Mouse (Mus musculus) G1E (cell line): ENCODE results near the gene Tmed3. TPM values are rescaled to one million over a fixed set of nuclear protein-coding genes. Genes with fewer than 3 reads are reported as not detected.

ENCODE experiments used
- ATAC-seq: 2 replicates; pipeline ENCODE4 v1.8.0; 2016; ENCODE audit warnings: mild to moderate bottlenecking; ENCODE audit not compliant: insufficient number of reproducible peaks, poor library complexity, low FRiP score, severe bottlenecking; ENCODE audit errors: extremely low read depth
- DNase-seq: peaks from one replicate; pipeline ENCODE4 v3.0.0; 2012; ENCODE audit warnings: low spot score
- H3K27me3 ChIP-seq: 2 replicates; pipeline ENCODE4 v1.6.1; 2012; ENCODE audit warnings: mild to moderate bottlenecking, low read length, inconsistent platforms; ENCODE audit not compliant: insufficient read depth
- H3K36me3 ChIP-seq: replicated peaks from 2 replicates; pipeline ENCODE3; 2012; ENCODE audit warnings: mild to moderate bottlenecking, inconsistent platforms
- H3K4me1 ChIP-seq: 2 replicates; pipeline ENCODE4 v1.6.1; 2012; ENCODE audit warnings: low read depth, low read length, inconsistent platforms, mixed read lengths; ENCODE audit not compliant: insufficient read depth
- H3K4me3 ChIP-seq: 2 replicates; pipeline ENCODE4 v1.5.1; 2012; ENCODE audit warnings: low read depth, mild to moderate bottlenecking, inconsistent platforms, low read length, moderate library complexity, mixed read lengths
- H3K9me3 ChIP-seq: replicated peaks from 2 replicates; pipeline ENCODE4 v1.6.1; 2012; ENCODE audit warnings: inconsistent platforms
- CTCF ChIP-seq: IDR thresholded peaks from 2 replicates; pipeline ENCODE4 v1.5.1; 2012; ENCODE audit warnings: low read depth, low read length, inconsistent platforms, mixed read lengths
- GATA1 ChIP-seq: IDR thresholded peaks from 2 replicates; pipeline ENCODE4 v1.6.1; 2012; ENCODE audit warnings: borderline replicate concordance, low read length, inconsistent platforms, mixed read lengths
- GATA2 ChIP-seq: IDR thresholded peaks from 2 replicates; pipeline ENCODE4 v1.6.1; 2012; ENCODE audit warnings: low read depth, low read length, inconsistent platforms, borderline replicate concordance
- POLR2AphosphoS5 ChIP-seq: IDR thresholded peaks from 2 replicates; pipeline ENCODE4 v1.6.1; 2012; ENCODE audit warnings: low read depth, low read length, inconsistent platforms; ENCODE audit not compliant: insufficient replicate concordance
- TAL1 ChIP-seq: conservative IDR thresholded peaks from 2 replicates; pipeline ENCODE4 v1.6.1; 2012; ENCODE audit warnings: low read depth, low read length, inconsistent platforms, mixed read lengths
- polyA plus RNA-seq: library from polyadenylated mRNA; stranded (reverse); fragments of >175 nt; gene quantifications from 2 replicates; pipeline ENCODE4 v1.2.3, GENCODE M21; 2012
- total RNA-seq, 2 experiments: library from RNA; stranded (forward) in 1 of 2; stranded (reverse) in 1 of 2; fragments of 200-1000 nt in 1 of 2; fragments of >200 nt in 1 of 2; fragmentation: Nextera tagmentation in 1 of 2; gene quantifications; 2 replicates each; pipeline ENCODE4 v1.2.3; 2014 to 2017

Tmed3 gene
- total and polyA plus RNA-seq, 3 experiments: 18.7 to 29.6 (median 26.9) TPM

GRCm38 (mm10) chr9:89678974-89679373, 25.9 kb downstream of the Tmed3 start:
- no peak for TF ChIP-seq POLR2AphosphoS5
- TF ChIP-seq GATA2: no peak
- TF ChIP-seq GATA1: no peak
- no peak for TF ChIP-seq TAL1
- no peak for TF ChIP-seq CTCF
- DNase-seq: no peak
- H3K9me3 ChIP-seq: no peaks in the 10 kb centered on the region
- H3K27me3 ChIP-seq: no peaks in the 10 kb centered on the region
- no peaks in the 10 kb centered on the region for H3K36me3 ChIP-seq
- no peaks in the 10 kb centered on the region for H3K4me1 ChIP-seq
- no peak overlapping the region for H3K4me3 ChIP-seq
- ATAC-seq: no peak

GRCm38 (mm10) chr9:89674014-89674618, 30.8 kb downstream of the Tmed3 start:
- H3K9me3 ChIP-seq: no peaks in the 10 kb centered on the region
- TF ChIP-seq TAL1: no peak
- no peak for TF ChIP-seq GATA2
- no peak for TF ChIP-seq GATA1
- no peak for TF ChIP-seq POLR2AphosphoS5
- peak; percentile 31; the same call in 1 of the 2 replicates for TF ChIP-seq CTCF
- no peaks in the 10 kb centered on the region for H3K27me3 ChIP-seq
- no peak for ATAC-seq
- no peaks in the 10 kb centered on the region for H3K36me3 ChIP-seq
- peak; percentile 5 for DNase-seq
- H3K4me1 ChIP-seq: no peaks in the 10 kb centered on the region
- H3K4me3 ChIP-seq: no peak overlapping the region

- ATAC-seq: no peak
- H3K4me3 ChIP-seq: no peak overlapping the region
- H3K27me3 ChIP-seq: no peaks in the 10 kb centered on the region
- no peak for DNase-seq
- H3K4me1 ChIP-seq: no peaks in the 10 kb centered on the region
- TF ChIP-seq TAL1: no peak
- TF ChIP-seq GATA2: no peak
- TF ChIP-seq GATA1: no peak
- TF ChIP-seq CTCF: no peak
- TF ChIP-seq POLR2AphosphoS5: no peak
- no peaks in the 10 kb centered on the region for H3K9me3 ChIP-seq
- no peaks in the 10 kb centered on the region for H3K36me3 ChIP-seq
Observed at GRCm38 (mm10) chr9:89673402-89673801, 31.5 kb downstream of the Tmed3 start.

DNA sequence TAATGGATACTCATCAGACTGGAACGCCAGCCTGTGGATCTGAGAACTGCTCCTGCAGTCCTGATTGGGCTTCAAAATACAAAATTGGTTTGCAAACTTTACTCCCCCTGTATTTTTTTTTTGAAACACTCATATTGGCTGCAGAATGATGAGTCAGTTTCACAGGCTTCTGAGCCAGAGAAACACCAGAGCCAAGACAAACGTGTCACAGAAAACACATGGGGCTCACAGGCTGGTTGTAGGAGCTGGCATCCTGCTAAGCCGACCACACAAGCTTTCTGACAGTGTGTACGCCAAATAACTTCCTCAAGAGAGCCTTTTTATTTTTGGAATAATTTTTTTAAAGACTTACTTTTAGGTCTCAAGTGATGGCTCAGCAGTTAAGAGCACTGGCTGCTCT, 35.0 kb downstream of the Tmed3 start:
- DNase-seq (no peak), ATAC-seq (no peak)
- H3K36me3 ChIP-seq: no peaks in the 10 kb centered on the region
- TF ChIP-seq POLR2AphosphoS5 (no peak), GATA1 (no peak), GATA2 (no peak), CTCF (no peak), TAL1 (no peak)
- H3K4me3 ChIP-seq: no peak overlapping the region
- no peaks in the 10 kb centered on the region for H3K4me1 ChIP-seq
- no peaks in the 10 kb centered on the region for H3K9me3 ChIP-seq
- H3K27me3 ChIP-seq: no peaks in the 10 kb centered on the region

DNA sequence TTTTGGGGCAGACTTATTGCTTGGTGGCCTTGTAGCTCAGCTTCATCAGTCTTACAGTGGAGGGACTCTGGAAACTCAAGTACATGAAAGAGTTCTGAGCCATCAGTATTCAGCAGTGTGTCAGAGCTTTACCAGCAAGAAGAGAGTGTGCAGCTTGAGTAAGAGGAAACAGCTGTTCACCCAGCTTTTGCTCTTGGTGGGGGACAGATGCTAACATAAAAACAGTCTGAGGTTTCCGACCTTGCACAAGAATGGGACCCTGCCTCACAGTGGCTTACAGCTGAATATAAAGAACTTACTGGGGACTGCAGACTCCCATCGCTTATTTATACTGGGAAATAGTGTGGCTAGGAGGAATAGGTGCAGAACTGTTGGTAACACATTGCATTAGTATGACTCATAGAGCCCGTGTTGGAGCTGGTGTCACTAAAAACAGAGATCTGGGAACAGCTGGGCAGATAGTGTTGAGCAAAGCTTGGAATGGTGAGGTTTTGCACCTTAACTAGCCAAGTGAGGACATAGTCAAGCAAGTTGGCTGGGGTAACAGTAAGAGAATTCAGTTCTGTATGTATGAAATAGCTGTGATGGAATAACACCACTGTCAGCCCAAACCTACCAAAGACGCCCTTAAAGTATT, 37.4 kb downstream of the Tmed3 start:
- Histone ChIP-seq H3K4me3 (no peak overlapping the region), H3K36me3 (no peaks in the 10 kb centered on the region), H3K27me3 (no peaks in the 10 kb centered on the region), H3K4me1 (no peaks in the 10 kb centered on the region), H3K9me3 (no peaks in the 10 kb centered on the region)
- ATAC-seq: no peak
- no peak for DNase-seq
- TF ChIP-seq GATA2 (no peak), GATA1 (no peak), TAL1 (no peak), POLR2AphosphoS5 (no peak), CTCF (no peak)

DNA sequence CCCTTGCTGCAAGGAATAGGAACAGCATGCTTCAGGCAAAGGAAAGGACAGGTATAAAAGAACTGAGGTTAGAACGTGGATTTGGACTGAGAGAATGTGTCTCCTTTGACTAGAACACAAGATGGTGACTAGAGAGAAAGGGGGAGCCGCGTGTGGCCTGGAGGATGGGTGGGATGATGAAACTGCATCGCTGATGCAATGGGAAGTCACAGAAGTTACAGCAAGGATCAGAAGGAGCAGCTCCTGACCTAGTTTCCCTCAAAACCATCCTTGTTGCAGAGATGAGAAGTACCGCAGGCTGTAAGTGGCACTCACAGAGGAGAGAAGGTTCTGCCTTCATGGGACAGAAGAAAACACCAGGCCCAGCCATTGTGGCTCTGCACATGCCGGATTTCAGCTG, 54.0 kb downstream of the Tmed3 start:
- Histone ChIP-seq H3K4me3 (no peak overlapping the region), H3K4me1 (no peaks in the 10 kb centered on the region), H3K36me3 (no peaks in the 10 kb centered on the region), H3K9me3 (peaks cover 4% of the 10 kb centered on the region; the same call in 1 of the 2 replicates), H3K27me3 (no peaks in the 10 kb centered on the region)
- no peak for ATAC-seq
- no peak for DNase-seq
- TF ChIP-seq CTCF (no peak), TAL1 (no peak), GATA2 (no peak), GATA1 (no peak), POLR2AphosphoS5 (no peak)

Other genes starting within 250 kb of the Tmed3 start
- not detected in 2 replicates for gene Minar1, start 81.9 kb downstream of the Tmed3 start, total RNA-seq (2014; fragmentation: Nextera tagmentation)
- 0.05 and 0.06 TPM in 2 replicates for gene Minar1, start 81.9 kb downstream of the Tmed3 start, total RNA-seq (2017)
- gene Minar1, start 81.9 kb downstream of the Tmed3 start, polyA plus RNA-seq: not detected in 2 replicates
- not detected in 2 replicates for gene Ankrd34c, start 33.4 kb upstream of the Tmed3 start, total RNA-seq (2014; fragmentation: Nextera tagmentation)
- gene Ankrd34c, start 33.4 kb upstream of the Tmed3 start, total RNA-seq (2017): 0.05 and 0.06 TPM in 2 replicates
- not detected in 2 replicates for gene Ankrd34c, start 33.4 kb upstream of the Tmed3 start, polyA plus RNA-seq
- gene Rasgrf1, start 204.8 kb upstream of the Tmed3 start, total RNA-seq (2014; fragmentation: Nextera tagmentation): not detected in 2 replicates
- gene Rasgrf1, start 204.8 kb upstream of the Tmed3 start, total RNA-seq (2017): 0.05 and 0.12 TPM in 2 replicates
- gene Rasgrf1, start 204.8 kb upstream of the Tmed3 start, polyA plus RNA-seq: not detected in 2 replicates